Mouse (Mus musculus): ENCODE measurements around the gene Camk1.
A peak's percentile ranks its signal among the peaks of the same experiment; 100 is the strongest.

- TF ChIP-seq GATA1 (IDR thresholded peaks at IDR 0.05; ENCODE audit: low read length) (peak; percentile 59), TAL1 (IDR thresholded peaks at IDR 0.05; ENCODE audit: low read length) (no peak)
Measured at GRCm38 (mm10) chr6:113377496-113378385, 34.0 kb upstream of the Camk1 start, which contains the start of the genes Tada3 and Arpc4.

All from erythroblast, embryonic 14.5 days (primary cell).